Mouse (Mus musculus) small intestine, adult 2 months (tissue): ENCODE results near the gene Prkca.

ENCODE experiments used
- CTCF ChIP-seq: fragments of 200-500 bp; IDR thresholded peaks from 2 replicates; pipeline ENCODE4 v1.5.1; 2012; ENCODE audit warnings: low read depth, mild to moderate bottlenecking, control low read depth, inconsistent platforms, low read length, moderate library complexity, mixed read lengths; ENCODE audit not compliant: insufficient replicate concordance, insufficient read length; ENCODE audit errors: extremely low read depth
- POLR2A ChIP-seq: fragments of 200-500 bp; IDR thresholded peaks from 2 replicates; pipeline ENCODE4 v1.6.1; 2012; ENCODE audit warnings: low read depth, mild to moderate bottlenecking, control low read depth, inconsistent platforms, low read length, moderate library complexity

DNA sequence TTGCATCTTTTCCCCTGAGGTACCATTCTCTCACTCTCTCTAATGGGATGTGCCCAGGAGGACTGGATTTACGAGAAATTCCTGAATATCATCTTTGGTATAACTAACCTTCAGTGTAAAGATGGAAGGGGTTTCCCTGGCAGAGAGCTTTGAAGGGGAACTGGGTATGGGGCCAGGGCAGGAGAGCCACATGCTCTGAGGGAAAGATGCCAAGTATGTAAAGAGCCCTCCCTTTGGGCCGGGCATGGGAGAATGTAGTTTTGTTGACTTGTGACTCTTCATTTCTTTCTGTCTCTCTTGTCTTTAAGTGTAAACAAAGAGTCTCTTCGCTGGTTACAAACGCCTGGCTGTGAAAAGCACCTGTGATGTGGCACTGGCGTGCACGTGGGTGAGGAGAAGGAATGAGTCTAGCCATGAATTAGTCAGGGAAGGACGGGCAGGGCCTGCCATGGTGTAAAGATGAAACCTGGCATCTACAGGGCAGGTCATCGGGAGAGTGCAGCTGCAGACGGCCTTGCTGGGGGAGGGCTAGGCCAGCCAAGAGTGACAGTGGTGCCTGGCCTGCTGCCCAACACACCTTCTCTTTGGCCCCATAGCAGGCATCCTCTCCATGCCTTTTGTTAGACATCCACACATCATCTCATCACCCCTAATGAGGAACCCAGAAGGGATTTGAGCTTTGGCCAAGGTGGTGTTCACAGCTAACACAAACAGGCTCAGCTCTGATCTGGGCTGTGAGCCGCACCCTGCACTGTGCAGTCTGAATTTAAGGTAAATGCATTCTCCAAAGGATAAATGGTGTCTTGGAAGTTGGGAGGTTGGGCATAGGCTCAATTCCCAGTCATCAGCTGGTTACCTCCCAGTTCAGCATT, 388.3 kb downstream of the Prkca start:
- no peak for TF ChIP-seq CTCF
- TF ChIP-seq POLR2A, result no peak
